Mouse (Mus musculus) spleen, postnatal 10 days (tissue): ENCODE measurements around the gene Mrpl35.
A peak's percentile ranks its signal among the peaks of the same experiment; 100 is the strongest.
"Not testable (repeated sequence)": the region's sequence is repeated elsewhere in the genome, so short reads cannot be mapped to it uniquely, and the experiment has no call there.

Source experiments
- DNase-seq, 2 experiments: peaks; one replicate each; pipeline ENCODE4 v3.0.0; 2021 to 2022; ENCODE audit warnings: low spot score in 2 of 2

Gene Mrpl35

GRCm38 (mm10) chr6:71826869-71827268 lies at the start of gene Mrpl35:
Gene Mrpl35, minus strand, starts transcription at chr6:71826969.
- no peak for DNase-seq

- DNase-seq: no peak
These were observed 44.6 kb upstream of the Mrpl35 start for GRCm38 (mm10) chr6:71871396-71871795.

GRCm38 (mm10) chr6:71868809-71869208 lies 42.0 kb upstream of the Mrpl35 start:
- peak in 1 of 2 experiments; percentile 28 for DNase-seq

- no peak for DNase-seq
These were observed 41.0 kb upstream of the Mrpl35 start for GRCm38 (mm10) chr6:71867751-71868150.

- DNase-seq: not testable (repeated sequence)
These were observed 20.1 kb upstream of the Mrpl35 start for GRCm38 (mm10) chr6:71846906-71847305.

GRCm38 (mm10) chr6:71840597-71841290 lies 14.0 kb upstream of the Mrpl35 start:
- DNase-seq: no peak

- no peak for DNase-seq
These were observed 13.0 kb upstream of the Mrpl35 start for GRCm38 (mm10) chr6:71839815-71840214.

- DNase-seq: no peak
These were observed 10.0 kb upstream of the Mrpl35 start for GRCm38 (mm10) chr6:71836811-71837210.

- DNase-seq: peak; percentile 84 to 96
These were observed 4.8 kb upstream of the Mrpl35 start for GRCm38 (mm10) chr6:71831581-71831960.

- peak; percentile 90 to 98 for DNase-seq
These were observed 4.2 kb upstream of the Mrpl35 start, which contains the start of gene Immt for GRCm38 (mm10) chr6:71830690-71831580. Gene Immt, plus strand, starts transcription at chr6:71831331.

- no peak for DNase-seq
These were observed 3.0 kb upstream of the Mrpl35 start for GRCm38 (mm10) chr6:71829768-71830167.

- no peak for DNase-seq
These were observed 2.8 kb downstream of the Mrpl35 start for GRCm38 (mm10) chr6:71823961-71824360.

- DNase-seq: peak; percentile 84 to 93
These were observed 3.3 kb downstream of the Mrpl35 start for GRCm38 (mm10) chr6:71823488-71823887.

GRCm38 (mm10) chr6:71823085-71823484 lies 3.7 kb downstream of the Mrpl35 start:
- no peak for DNase-seq

GRCm38 (mm10) chr6:71819764-71820292 lies 6.9 kb downstream of the Mrpl35 start:
- no peak for DNase-seq

GRCm38 (mm10) chr6:71812820-71813219 lies 13.9 kb downstream of the Mrpl35 start:
- DNase-seq: no peak

- no peak for DNase-seq
These were observed 16.9 kb downstream of the Mrpl35 start for GRCm38 (mm10) chr6:71809890-71810289.

GRCm38 (mm10) chr6:71806713-71807112 lies 20.1 kb downstream of the Mrpl35 start:
- DNase-seq: no peak

GRCm38 (mm10) chr6:71804061-71804829 lies 22.5 kb downstream of the Mrpl35 start:
- peak in 1 of 2 experiments; percentile 78 for DNase-seq

- no peak for DNase-seq
These were observed 23.2 kb downstream of the Mrpl35 start for GRCm38 (mm10) chr6:71803609-71804008.

- DNase-seq: peak in 1 of 2 experiments; percentile 32
These were observed 25.1 kb downstream of the Mrpl35 start for GRCm38 (mm10) chr6:71801714-71802094.
